Mouse (Mus musculus) adrenal gland, postnatal 14 days (tissue): Measurements from ENCODE around the gene Nectin3. TPM values are rescaled to one million over a fixed set of nuclear protein-coding genes. Genes with fewer than 3 reads are reported as not detected.
A peak's percentile ranks its signal among the peaks of the same experiment; 100 is the strongest.

Source experiments
- DNase-seq: peaks from one replicate; pipeline ENCODE4 v3.0.0; 2021; ENCODE audit warnings: mixed read lengths
- long read RNA-seq, 2 experiments: library from polyadenylated mRNA; stranded (forward); transcript quantifications; one replicate each; pipeline ENCODE4 v2.0.0; 2021
- total RNA-seq: library from RNA; stranded (reverse); gene quantifications from 2 replicates; pipeline ENCODE4 v1.2.3, GENCODE M21; 2021

Nectin3 gene
- total RNA-seq, result 29.1 and 31.2 TPM in 2 replicates
- long read RNA-seq, experiment 1, transcript Nectin3-201 (6 exons, 3,062 nt), result major isoform, 32 of 49 reads
- long read RNA-seq, experiment 1, partial matches to known transcripts, result 1 of 49 reads
- long read RNA-seq, experiment 1, other reads (novel, unspliced or antisense), result 12 of 49 reads
- long read RNA-seq, experiment 2, full-length matches to known transcripts, result 30 of 36 reads
- long read RNA-seq, experiment 2, partial matches to known transcripts, result 0 of 36 reads
- long read RNA-seq, experiment 2, other reads (novel, unspliced or antisense), result 6 of 36 reads

DNA sequence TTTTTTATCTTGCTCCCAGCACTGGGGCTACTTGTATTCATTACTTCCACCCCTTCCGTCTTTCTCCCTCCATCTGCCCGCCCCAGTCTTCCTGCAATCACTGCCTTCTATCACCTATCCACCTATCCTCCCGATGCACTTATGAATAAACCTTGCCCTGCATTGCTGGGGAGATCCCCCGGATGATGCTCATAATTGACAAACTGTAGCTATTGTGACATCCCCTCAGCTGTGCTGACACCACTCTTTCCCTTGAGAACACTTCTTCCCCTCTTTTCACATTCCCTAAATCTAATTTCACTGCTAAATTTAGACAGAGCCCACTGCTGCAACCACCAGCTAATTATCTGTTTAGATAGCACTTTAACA, at the start of gene Nectin3:
Gene Nectin3 (minus strand): TSS at position 105 of the 369 bp plus-strand sequence.
- DNase-seq, result no peak

DNA sequence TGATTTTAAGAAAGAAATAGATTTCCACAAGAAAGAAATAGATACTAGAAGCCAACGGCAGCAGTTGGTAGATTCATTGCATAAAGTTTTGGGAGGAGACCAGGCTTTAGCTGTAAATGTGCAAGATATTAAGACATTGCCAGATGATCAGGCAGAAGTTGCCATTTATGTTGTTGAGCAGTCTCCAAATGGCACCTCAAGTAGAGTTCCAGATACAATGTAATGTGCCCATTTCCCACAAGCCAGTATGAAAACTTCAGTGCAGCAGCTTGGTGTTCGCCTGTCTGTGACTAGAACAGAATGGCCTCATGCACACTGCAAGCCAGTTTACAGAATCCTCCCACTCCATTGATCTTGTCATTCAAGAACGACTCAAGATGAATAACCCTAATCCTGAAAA, 39.8 kb upstream of the Nectin3 start:
- DNase-seq, result no peak

DNA sequence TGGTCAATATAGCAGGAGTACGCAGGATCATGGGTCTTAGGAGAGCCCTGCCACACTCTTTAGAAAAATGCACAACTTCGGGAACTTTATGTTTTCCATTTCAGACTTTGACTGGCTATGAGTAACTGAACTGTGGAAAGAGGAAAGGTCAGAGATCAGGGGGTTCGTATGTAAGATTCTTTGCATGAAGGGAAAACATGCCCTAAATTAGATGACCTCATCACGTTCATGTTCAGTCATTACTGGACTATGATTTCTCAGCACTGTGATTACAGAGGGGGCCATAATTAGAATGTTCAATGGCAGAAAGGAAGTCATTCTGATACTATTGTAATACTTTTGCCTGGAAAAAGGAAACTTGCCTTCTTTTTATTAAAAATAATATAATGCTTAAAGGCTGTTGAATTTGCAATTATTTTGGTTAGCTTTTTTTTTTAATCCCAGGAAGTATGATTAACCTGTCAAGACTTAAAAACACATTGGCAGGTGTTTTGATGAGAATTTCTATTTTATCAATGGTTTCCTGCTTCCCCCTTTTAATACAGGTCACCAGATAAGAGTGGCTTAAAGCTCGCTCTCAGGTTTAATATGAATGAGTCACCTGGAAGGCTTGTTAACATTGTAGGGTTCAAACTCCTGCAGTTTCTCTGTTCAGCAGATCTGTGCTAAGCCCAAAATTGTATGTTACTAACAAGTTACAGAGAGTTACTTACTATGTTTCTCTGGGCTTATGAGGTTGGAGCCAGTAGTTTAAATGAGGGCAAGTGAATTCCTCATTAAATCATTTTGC, 34.3 kb upstream of the Nectin3 start:
- no peak for DNase-seq

DNA sequence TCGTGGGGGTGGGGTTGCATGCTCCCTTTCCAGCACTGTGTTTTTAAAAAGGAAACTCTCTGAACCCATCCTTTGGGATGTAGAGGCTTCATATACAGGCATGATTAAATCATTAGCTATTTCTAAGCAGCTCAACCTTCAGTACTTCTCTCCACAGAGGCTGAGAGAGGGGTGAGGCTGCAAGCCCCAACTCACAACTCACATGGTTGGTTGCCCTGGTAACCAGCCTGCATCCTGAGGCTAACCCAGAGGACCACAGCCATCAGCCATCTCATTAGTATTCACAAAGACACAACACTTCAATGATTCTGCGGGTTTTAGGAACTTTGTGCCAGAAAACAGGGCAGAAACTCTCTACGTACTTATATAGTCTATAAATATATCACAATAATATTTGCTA, 32.7 kb upstream of the Nectin3 start:
- DNase-seq, result no peak

DNA sequence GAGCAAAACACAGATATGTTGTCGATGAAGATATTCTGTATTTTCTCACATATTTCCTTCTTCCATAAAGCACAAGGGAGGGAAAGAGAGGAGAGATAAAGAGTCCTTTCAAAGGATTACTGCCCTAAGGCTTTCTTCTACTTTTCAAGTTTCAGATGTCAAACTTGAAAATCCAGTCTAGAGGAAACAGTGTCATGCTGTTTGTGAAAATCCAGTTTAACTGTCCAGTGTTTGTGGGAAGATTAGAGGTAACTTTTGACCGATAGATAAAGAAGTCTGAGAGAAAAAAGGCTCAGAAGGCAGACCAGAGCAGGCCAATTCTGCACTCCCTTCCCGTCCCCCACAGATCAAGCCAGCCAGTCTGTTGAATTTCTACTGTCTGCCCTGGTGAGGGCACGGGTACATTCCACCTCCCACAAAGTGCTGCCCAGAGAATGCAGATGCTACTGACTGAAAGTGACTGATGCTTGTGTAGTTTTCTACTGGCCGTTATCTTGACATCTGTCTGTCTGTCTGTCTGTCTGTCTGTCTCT, 22.6 kb upstream of the Nectin3 start:
- DNase-seq, result no peak

DNA sequence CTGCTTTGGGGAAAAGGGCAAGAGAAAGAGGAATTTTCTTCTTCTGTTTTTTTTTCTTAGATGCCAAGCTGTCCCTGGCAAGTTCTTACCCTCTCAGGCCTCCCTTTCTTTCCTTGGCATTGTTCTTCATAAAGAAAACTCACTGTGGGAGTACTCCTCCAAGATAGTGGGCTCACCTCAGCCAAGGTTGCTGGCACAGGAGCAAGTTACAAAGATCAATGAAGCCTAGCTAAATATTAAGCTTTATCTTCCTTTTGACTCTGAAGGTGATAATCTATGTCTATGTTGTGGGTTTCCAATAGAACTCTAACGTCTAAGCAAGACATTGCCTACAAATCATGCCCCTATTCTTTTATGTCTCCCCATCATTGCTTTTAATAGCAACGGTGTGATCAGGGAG, 21.3 kb upstream of the Nectin3 start:
- DNase-seq, result no peak

DNA sequence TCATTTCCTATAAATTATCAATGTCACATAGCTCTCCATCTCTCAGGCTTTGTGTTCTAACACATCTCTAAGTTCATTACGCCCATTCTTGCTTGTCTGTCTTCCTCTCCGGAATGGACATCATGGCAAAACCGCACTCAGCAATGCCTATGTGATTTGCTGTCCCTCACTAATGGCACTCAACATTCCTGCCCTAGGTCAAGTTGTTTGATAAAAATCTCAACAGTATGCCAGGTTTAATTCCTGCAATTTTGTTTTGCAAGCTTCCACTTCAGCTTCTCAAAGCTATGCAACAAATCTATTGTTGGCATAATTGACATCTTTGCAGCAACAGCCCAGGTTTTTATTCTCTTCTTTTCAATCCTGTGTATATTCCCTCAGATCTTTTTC, 9.6 kb upstream of the Nectin3 start:
- no peak for DNase-seq

DNA sequence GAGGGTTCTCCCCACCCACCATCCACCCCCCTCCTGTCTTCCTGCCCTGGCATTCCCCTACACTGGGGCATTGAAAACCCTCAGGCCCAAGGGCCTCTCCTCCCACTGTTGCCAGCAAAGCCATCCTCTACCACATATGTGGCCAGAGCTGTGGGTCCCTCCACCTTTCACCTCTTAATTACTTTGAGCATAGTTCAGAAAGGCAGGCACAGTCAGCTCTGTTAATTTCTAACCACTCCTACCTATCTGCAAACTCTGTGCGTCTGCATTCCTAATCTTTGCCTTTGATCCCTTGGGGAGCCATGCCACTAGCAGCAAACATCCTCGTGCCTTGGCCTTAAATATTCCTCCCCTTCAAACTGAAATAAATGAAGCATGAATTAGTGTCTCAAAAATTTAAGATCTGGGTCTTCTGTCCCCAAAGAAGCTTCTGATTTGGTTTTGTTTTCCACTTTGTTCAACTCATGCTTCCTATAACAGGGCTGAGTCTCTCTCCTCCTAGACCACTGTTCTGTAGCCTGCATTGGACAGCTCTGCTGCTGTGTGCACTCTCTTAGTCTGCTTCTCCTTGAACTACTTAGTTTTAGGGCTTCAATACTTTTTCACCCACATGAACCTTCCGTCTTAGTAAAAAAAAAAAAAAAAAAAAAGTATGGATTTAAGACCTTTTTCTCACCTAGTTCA, 9.1 kb upstream of the Nectin3 start:
- DNase-seq, result no peak

DNA sequence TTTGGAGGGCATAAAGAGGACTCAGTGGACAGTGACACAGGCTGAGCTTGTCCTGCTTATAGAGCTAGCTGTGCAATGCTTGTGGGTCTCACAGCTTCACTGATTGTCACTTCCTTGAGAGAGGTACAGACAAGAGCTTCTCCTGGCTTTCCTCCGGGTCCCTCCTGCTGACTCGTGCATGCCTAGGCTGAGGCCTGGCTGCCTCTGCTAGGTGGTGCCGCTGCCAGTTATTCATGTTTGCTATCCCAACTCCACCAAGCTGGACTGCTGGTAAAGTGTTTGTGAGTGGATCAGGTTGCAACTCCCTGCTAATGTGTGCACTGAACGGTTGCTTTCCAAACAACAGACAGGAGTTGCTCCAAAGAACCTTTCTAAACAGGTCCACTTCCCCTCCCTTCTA, 5.7 kb upstream of the Nectin3 start:
- DNase-seq, result no peak

DNA sequence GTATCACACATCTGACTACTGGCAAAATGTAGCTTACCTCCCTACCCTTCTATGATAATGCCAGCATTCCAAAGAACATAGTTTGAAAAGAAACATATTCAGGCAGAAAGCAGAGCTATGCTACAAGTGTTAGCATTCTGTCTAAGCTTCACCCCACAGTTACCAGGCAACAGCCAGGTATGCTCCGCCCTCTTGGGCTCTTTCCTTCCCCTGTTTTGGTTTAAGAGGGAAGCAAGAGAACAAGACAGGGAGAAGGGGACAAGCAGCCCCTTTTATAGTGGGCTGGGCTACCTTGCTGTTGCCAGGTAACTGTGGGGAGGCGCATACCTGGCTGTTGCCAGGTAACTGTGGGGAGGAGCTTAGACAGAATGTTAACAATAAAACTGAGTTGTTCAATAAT, 4.0 kb upstream of the Nectin3 start:
- no peak for DNase-seq

DNA sequence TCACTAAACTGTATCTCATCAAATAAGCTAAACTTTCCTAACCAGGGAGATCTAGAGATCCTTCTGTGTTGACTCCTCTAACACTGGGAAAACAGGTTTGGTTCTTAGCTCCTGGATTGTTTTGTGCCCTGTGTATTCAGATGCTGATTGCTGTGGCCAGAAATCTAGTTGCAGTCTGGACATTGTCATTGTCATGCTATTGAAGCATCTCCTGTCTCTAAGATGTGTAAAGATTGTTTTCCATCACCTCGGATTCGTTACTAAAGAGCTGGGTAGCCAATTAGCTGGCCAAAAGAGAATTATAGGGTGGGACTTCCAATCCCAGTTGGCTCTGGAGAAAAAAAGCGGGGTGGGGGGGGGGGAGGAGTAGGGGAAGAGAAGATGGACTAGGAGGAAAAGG, 2.4 kb upstream of the Nectin3 start:
- DNase-seq, result no peak

DNA sequence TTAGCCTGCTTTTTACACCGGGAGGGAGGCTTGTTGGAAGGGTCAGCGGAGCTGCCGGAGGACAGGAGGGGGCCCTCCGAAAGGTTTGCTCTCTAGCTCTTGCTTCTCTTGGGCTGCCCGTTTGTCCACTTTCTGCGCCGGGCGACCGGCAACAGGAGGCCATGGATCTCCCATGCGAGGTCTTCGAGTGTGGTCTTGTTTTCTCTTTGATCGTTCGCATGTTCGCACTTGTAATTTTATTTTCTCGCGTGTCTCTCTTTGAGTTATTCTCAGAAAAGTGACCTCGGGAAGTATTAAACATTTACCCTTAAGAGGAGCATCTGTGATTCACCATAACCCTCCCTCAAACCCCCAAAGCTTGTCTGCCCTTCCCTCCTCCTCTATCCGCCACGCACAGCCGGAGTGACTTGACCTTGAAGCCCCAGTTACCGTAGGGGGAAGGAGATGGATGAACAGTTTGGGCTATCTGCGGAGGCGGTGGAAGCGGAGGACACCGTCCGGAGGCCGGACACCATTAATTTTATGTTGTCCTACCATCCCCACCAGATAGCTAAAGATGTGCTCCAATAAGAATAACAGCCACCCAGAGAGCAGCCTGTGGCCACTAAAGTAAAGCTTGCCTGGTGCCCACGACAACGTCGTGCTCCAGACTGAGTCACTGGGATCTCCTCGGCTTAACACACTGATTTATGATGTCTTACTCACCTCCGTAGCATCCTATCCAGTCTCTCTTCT, 472 bp downstream of the Nectin3 start:
- peak; percentile 56 for DNase-seq

DNA sequence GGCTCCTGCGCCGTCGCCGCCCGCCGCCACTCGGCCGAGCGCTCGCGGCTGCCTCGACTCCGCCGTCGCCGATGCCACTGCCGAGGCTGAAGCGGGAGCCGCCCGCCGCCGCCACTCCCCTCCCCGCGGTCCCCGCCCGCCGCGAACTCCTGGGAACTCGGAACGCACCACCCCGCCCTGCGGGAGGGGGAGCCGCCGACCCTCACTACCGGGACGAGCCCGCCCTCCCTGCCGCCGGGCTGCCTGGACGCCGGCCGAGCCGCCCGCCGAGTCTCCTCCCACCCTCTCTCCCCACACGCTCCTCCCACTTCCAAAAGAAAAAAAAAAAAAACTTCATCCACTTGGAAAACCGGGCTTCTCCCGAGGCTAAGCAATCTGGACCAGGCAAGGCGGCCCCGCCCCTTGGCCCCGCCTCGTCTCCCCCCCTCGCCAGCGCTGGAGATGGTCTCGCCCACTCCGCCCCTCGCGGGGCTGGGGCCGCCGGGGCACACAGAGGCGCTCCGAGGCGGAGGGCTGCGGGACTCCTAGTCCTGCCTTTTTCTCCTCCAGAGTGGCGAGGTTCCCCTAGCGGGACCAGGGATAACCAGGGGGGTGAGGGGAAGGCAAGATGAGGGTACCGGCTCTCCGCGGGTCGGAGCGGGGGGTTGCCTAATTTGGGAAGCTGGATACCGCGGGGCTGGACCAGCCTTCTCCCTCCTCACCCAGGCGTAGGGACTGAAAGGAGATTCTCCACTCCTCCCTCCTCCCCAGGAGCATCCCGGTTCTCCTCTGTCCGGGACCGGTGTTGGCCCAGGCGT, 1.2 kb downstream of the Nectin3 start:
- DNase-seq, result peak; percentile 96

DNA sequence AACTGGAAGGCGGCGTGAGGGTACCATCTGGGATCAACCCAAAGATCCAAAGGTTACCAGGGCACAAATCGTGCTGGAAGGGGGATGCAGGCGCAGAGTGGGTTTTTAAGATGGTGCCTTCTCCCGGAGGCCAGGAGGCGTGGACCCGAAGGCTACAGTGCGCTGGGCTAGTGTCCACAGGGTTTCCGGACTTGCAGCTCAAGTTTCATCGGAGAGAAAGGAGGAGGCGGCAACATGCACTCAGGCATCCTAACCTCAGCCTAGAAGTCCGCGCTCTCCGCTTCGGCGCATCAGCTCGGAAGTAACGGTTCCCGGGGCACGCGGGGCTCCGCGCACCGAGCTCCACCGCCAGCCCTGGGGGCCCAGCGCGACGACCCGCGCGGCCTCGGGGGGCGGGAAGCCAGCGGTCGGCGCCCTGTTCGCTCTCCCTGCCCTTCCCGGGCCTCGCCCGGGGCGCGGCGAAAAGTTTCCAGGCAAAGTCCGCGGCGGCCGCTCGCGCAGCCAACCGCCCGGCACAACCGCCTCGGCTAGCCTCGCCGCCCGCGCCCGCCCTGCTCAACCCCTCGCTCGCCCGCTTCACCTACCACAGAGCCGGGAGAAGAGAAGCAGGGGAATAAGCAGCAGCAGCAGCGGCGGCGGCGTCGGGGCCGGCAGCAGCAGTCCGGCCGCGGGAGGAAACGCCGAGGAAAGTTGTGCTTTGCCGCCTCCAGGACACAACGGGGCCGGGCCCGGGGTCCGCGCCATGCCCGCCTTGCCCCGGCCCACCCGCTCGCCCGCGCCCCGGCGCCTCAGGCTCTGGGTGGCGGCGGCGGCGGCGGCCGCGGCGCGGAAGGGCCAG, 2.1 kb downstream of the Nectin3 start:
- peak; percentile 75 for DNase-seq

DNA sequence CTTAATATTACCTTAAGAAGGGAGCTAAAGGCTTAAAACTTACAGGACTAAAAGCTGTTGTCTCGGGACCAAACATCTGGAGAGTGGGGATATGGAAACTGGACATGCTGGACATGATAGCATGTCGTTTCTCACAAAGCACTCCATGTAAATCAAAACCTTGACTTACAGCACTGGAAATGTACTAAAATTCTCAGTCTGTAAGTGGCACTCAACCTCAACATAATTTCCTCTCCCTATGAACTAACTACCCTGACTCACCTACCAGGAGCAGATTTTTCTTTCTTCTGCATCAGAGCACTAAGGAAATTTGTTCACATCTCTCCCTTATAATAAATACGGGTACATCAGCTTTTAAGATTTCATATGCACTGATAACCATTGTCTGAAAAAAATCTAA, 3.1 kb downstream of the Nectin3 start:
- DNase-seq, result no peak

DNA sequence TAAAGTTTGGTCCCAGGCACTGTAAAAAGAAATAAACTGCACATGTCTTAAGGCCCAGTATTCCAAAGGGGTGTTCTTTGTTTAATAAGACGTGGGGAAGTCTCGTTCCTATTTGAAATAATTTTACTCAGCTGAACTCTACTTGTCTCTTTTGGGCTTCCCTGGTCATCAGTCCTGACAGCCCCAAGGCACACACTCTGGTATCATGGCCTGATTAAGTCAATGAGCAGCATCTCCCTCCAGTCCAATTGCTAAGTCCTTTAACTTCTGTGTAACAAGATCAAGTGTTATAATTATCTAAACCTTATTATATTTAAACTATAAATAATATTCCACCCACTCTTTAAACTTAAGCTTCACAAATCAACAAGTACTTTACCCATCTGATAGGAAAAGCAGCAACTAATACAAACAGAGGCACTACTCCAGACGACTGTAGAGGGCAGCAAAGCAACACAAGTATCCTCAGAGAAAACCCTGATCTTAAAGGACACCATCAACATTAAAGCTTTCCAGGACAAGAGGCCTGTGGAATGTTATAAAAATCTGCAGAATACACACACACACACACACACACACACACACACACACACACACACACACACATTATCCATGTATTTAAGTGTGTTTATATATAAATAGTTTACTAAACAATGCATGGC, 10.8 kb downstream of the Nectin3 start:
- DNase-seq, result peak; percentile 64

DNA sequence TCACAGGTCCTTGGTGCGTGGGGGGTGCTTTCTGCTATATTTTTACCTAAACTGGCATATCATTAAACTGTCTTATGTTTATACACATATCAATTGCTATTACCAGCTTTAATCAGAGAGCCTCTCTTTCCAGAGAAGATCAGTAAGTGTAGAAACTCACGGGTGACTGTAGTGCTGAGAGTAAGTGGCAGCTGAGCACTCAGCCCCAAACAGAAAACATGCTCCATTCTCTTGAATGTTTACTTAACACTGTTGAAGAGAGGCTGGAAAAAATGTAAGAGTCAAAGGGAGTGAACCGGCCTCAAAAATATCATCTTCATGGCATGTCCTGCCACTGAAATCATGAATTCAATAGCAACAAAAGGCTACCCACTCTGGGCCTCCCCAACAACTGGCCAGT, 21.0 kb downstream of the Nectin3 start:
- no peak for DNase-seq

DNA sequence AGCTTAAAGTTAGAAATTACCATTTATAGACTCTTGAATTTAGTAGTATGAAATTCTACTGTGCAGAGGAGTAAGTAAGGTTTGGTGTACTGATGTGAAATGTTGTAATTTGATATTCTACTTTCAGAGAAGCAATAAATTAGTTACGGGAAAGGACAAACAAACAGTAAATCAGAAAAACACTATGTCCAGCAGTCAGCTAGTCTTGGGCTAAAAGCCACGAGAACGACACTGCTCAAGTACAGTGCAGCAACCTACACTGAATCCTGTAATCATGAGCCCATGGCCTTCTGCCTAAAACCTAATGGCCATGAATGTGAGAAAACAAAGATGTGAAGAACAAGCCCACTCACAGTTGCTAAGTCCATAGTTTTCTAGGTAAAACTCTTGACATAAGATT, 46.9 kb downstream of the Nectin3 start:
- no peak for DNase-seq

DNA sequence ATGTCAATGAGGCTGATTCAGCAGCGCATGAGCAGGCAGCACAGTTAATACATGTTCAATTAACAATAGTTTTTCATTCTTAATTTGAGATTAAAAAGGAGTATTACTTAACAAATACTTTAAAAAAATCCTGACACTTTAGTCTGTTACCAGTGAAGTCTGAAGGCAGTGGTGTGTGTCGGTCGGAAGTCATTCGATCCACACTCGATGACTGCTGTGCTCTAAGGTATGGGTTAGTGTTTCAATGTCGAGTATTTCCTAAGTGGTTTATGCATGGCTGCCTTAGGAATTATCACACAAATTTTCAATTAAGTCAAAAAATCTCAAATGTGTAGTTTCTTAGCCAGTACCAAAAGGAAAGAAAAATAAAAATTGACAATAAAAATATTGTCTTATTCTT, 49.3 kb downstream of the Nectin3 start:
- DNase-seq, result no peak

DNA sequence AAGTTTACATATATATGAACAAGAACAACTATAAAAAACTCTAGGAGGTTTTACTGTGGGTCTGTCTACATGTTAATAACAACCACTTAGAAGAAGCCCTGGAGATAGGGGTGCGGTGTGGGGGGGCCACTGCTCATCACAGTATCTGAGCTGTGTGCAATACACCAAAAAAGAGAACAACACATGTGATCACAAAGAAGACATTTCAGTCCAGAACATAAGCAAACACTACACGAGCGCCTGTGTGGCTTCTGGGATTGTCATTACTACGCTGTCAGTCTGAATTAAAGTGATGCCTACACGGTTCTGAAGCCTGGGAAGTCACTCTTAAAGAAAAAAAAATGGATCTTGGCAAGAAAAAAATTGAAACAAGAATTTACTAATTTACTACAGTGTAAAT, 67.0 kb downstream of the Nectin3 start:
- DNase-seq, result no peak
